Mouse (Mus musculus): ENCODE measurements around the gene L3mbtl2. TPM values are rescaled to one million over a fixed set of nuclear protein-coding genes. Genes with fewer than 3 reads are reported as not detected.
"Not testable (repeated sequence)": the region's sequence is repeated elsewhere in the genome, so short reads cannot be mapped to it uniquely, and the experiment has no call there.

The L3mbtl2 gene
- total RNA-seq, 1 experiment from 2014 or later: 22.8 TPM

DNA sequence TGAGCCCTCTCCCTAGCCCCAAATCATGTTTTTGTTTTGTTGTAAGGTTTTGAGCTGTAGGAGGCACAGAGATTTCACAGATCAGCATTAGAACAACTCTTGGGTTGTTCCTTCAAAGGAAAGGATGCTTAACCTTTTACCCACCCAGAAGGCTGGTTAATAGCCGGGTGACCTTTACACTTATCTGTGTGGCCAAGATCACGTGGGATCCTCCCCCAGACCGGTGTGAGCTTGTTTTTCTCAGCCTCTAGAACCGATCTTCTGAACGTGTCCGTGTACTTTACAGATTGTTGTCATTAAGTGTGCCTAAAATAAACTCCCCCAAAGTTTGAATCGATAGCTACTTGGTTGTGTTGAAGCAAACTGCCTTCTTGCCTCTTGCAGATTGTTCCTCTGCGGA, 36.9 kb downstream of the L3mbtl2 start:
- no peak for ATAC-seq (replicated peaks in 1 of 2; ENCODE audit: insufficient read depth in 1 of 2, low FRiP score in 2 of 2, low TSS enrichment in 1 of 2, low read depth in 1 of 2, poor library complexity in 2 of 2, severe bottlenecking in 2 of 2)

DNA sequence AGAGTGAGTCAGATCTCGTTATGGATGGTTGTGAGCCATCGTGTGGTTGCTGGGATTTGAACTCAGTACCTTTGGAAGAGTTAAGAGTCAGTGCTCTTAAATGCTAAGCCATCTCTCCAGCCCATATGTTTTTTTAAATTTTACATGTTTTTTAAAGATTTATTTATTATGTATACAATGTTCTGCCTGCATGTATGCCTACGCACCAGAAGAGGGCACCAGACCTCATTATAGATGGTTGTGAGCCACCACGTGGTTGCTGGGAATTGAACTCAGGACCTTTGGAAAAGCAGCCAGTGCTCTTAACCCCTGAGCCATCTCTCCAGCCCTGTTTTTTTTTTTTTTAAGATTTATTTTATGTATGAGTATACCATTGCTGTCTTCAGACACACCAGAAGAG, 37.7 kb downstream of the L3mbtl2 start:
- ATAC-seq (replicated peaks in 1 of 2; ENCODE audit: insufficient read depth in 1 of 2, low FRiP score in 2 of 2, low TSS enrichment in 1 of 2, low read depth in 1 of 2, poor library complexity in 2 of 2, severe bottlenecking in 2 of 2): not testable (repeated sequence)

DNA sequence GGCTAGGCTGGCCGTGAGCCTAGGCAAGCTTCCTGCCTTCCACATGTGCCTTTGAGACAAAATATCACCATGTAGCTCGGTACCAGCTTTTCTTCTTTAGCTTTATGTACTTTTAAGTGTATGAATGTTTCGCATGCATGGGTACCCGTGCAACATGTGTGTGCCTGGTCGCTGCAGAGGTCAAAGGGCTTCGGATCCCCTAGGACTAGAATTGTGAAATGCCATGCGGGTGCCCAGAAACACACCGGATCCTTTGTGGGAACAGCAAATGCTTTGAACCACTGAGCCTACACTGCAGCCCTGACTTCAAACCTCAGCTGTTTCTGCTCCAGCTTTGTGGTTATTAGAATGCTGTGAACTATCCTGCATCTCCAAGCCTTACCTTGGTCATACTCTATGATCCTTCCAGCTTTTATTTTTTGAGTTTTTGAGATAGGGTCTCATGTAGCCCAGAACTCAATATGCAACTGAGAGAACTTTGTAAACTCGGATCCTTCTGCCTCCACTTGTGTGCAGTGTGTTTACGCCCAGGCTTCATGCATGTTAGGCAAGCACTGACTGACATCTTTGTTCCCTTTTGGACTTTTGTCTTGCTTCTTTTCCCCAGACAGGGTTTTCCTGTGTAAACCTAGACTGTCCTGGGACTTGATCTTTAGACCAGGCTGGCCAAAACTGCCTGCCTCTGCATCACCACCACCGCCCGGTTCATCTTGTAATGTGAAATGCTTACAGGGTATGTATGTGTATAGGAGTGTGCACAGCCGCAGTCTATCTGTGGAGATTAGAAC, 38.8 kb downstream of the L3mbtl2 start:
- ATAC-seq (replicated peaks in 1 of 2; ENCODE audit: insufficient read depth in 1 of 2, low FRiP score in 2 of 2, low TSS enrichment in 1 of 2, low read depth in 1 of 2, poor library complexity in 2 of 2, severe bottlenecking in 2 of 2): no peak

DNA sequence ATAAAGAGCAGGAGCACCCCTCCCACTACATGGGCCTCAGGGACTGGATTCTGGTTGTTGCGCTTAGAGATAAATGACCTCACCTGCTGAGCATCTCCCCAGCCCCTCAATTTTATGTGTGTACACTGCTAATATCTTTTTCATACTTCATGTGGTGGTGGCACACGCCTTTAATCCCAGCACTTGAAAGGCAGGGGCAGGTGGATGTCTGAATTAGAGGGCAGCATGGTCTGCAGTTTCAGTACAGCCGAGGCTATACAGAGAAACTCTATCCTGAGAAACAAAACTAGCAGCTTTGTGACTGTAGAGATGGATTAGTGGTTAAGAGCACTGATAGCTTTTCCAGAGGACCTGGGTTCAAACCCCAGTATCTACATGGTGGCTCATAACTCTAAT, 39.4 kb downstream of the L3mbtl2 start:
- ATAC-seq (replicated peaks in 1 of 2; ENCODE audit: insufficient read depth in 1 of 2, low FRiP score in 2 of 2, low TSS enrichment in 1 of 2, low read depth in 1 of 2, poor library complexity in 2 of 2, severe bottlenecking in 2 of 2): no peak

DNA sequence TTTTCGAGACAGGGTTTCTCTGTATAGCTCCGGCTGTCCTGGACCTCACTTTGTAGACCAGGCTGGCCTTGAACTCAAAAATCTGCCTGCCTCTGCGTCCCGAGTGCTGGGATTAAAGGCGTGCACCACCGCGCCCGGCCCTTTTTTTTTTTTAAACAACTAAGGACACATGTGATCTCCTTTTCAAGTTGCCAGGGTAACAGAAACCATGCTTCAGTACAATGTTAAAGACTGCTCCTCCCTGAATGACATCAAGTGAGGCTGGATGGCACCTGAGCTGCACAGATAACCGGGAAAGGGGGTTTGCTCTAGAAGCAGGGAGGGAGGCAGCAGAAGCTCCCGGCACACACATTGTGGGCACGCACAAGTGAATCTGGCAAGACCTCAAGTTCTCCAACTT, 45.3 kb downstream of the L3mbtl2 start:
- no peak for ATAC-seq (replicated peaks in 1 of 2; ENCODE audit: insufficient read depth in 1 of 2, low FRiP score in 2 of 2, low TSS enrichment in 1 of 2, low read depth in 1 of 2, poor library complexity in 2 of 2, severe bottlenecking in 2 of 2)

DNA sequence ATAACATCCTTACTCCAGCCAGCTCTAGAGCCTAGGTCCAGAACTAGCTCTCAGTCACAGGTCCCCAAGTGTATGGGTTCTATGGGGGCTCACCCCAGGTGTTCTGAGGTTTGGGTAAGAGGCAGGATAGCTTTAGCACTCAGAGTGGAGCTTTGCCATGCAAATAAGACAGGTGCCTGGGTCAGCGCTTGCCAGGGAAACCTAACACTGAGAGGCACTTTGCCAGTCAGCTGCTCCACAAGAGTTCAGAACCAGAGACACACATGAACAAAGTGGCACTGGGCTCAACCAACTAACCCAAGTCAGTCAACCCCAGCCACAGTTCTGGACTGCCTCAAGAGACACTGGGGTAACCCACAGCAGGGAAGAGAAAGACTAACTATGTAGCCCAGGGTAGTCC, 46.0 kb downstream of the L3mbtl2 start:
- no peak for ATAC-seq (replicated peaks in 1 of 2; ENCODE audit: insufficient read depth in 1 of 2, low FRiP score in 2 of 2, low TSS enrichment in 1 of 2, low read depth in 1 of 2, poor library complexity in 2 of 2, severe bottlenecking in 2 of 2)

DNA sequence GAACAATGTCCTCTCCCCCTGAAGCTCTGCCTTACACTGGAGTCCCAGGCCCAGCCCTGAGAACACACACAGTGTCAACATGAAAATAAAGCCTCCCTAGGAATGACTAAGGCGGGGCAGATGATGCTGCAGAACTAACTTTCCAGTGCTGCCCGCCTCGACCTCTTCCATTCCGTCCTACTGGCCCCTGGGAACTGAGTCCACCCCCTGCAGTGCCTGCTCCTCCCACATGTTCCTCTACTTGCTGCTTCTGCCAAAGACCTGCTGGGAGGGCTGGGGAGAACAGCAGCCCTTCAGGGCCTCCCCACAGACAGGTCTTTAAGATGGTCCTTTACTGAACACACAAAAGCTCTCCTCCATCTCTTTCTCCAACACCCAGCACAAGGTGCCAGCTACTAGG, 47.1 kb downstream of the L3mbtl2 start:
- ATAC-seq (replicated peaks in 1 of 2; ENCODE audit: insufficient read depth in 1 of 2, low FRiP score in 2 of 2, low TSS enrichment in 1 of 2, low read depth in 1 of 2, poor library complexity in 2 of 2, severe bottlenecking in 2 of 2): no peak

DNA sequence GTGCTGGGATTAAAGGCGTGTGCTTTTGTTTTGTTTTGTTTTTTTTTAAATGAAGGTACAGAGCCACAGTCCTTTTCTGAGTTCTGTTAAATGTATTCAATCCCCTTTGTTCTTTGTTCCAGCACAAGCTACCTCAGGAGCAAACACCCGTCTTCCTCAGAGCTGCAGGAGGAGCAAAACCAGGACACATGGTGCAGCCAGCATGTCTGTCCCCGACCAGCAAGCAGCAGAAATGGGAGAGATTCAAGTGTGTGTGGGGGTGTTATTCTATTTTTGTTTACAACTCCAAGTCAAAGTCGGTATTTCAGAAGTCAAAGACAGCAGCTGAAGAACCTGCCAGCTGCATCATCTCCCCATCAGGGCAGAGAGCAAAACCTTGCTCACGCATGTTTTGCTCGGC, 50.1 kb downstream of the L3mbtl2 start:
- no peak for ATAC-seq (replicated peaks in 1 of 2; ENCODE audit: insufficient read depth in 1 of 2, low FRiP score in 2 of 2, low TSS enrichment in 1 of 2, low read depth in 1 of 2, poor library complexity in 2 of 2, severe bottlenecking in 2 of 2)

DNA sequence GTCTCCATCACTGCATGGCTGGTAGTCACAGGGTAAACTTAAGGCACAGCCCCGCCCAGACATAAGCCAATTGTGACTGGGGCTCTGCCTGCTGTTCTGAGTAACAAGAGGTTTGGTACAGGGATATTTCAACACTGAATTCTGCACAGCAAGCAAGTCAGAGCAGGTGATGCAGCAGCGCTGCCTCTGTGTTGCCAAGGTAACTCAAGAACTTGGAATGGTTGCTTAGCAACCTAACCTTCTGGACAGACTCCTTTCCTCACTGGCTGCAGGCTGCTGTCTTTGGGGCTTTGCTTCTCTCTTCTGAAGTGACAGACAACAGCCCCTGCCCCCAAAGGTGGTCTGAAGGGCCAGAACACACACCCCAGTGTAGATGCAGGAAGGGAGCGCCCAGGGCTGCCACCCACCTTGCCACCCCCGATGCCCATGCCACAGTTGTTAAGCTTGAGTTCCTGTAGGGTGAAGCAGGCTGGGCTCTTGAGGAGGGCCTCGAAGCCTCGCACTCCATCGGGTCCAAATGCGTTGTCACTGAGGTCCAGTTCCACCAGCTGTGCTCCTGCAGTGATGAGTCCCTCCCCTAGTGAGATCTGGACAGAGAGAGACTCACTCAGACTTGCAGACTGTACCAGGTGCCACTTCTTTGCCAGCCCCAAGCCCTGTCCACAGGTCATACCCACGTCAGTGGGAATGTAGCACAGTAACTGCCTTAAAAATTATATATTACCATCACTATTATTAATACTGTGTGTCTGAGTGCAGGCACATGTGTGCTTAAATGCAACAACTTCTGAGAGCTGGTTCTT, 54.8 kb downstream of the L3mbtl2 start:
- ATAC-seq (replicated peaks in 1 of 2; ENCODE audit: insufficient read depth in 1 of 2, low FRiP score in 2 of 2, low TSS enrichment in 1 of 2, low read depth in 1 of 2, poor library complexity in 2 of 2, severe bottlenecking in 2 of 2): no peak

DNA sequence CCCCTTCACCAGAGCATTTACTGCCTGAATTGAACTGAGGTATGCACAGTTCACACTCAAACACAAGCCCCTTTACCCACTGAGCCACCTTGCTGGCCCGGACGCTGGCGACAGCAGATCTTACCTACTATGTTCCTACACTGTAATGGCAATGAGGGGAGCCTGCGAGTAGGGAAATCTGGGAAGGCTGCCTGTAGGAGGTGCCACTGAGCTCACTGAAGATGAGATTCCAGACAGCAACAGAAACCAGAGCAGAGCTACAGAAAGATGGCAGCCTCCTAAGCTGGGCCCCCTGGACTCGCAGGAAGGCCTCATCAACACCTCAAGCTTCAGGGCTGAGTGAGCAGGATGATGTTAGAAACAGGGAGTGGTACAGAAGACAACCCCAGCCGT, 55.4 kb downstream of the L3mbtl2 start:
- no peak for ATAC-seq (replicated peaks in 1 of 2; ENCODE audit: insufficient read depth in 1 of 2, low FRiP score in 2 of 2, low TSS enrichment in 1 of 2, low read depth in 1 of 2, poor library complexity in 2 of 2, severe bottlenecking in 2 of 2)

DNA sequence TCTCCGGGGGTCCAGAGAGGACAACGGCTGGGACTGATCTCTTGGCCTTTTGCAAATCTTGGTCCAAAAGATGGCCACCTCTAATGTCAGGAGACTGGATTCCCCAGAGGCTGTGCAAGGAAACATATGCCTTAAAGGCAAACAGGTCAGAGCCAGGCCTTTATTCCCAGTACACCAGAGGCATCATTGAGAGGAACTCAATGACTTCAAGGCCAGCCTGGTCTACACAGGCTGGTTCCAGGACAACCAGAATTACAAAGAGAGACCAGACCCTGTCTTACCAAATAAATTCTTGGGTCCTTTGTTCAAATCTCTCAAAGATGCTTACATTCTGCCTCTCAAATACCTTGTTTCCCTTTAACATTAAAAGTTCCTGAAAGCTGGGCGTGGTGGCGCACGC, 58.7 kb downstream of the L3mbtl2 start:
- no peak for ATAC-seq (replicated peaks in 1 of 2; ENCODE audit: insufficient read depth in 1 of 2, low FRiP score in 2 of 2, low TSS enrichment in 1 of 2, low read depth in 1 of 2, poor library complexity in 2 of 2, severe bottlenecking in 2 of 2)

DNA sequence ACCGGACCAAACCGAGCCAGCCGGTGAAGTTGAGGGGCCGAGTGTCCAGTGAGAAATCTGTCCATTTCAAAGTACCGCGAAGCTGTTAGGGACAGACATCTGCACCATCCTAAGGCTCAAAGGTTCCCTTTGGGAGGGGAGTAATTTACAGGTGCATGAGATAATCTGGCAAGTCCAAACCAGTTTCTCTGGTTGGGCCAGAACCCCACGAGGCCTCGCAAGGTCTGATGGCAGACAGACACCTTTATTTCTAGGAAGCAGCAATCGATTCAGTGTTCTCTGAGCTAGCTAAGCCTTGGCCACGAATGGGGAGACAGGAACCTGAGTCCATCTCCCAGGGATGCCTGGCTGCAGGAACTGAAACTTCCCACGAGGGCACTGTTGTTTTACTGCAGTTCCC, 60.0 kb downstream of the L3mbtl2 start:
- no peak for ATAC-seq (replicated peaks in 1 of 2; ENCODE audit: insufficient read depth in 1 of 2, low FRiP score in 2 of 2, low TSS enrichment in 1 of 2, low read depth in 1 of 2, poor library complexity in 2 of 2, severe bottlenecking in 2 of 2)

DNA sequence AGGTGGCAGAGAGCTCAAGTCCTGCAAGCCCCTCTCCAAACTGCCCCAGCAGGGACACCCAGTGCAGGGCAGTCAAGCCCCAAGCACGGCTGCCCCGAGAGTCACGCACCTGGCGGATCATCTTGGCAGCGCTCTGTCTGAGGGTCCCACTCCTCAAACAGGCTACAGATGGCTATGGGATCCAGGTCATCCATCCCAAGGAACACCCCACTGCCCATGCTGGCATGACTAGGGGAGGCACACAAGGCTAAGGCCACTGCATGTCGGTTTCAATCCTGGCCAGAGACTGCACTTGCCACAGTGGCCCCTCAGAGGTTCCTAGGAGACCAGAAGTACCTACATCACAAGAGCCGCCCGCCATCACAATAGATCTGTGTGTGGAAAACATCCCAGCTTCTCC, 62.3 kb downstream of the L3mbtl2 start:
- ATAC-seq (replicated peaks in 1 of 2; ENCODE audit: insufficient read depth in 1 of 2, low FRiP score in 2 of 2, low TSS enrichment in 1 of 2, low read depth in 1 of 2, poor library complexity in 2 of 2, severe bottlenecking in 2 of 2): no peak

DNA sequence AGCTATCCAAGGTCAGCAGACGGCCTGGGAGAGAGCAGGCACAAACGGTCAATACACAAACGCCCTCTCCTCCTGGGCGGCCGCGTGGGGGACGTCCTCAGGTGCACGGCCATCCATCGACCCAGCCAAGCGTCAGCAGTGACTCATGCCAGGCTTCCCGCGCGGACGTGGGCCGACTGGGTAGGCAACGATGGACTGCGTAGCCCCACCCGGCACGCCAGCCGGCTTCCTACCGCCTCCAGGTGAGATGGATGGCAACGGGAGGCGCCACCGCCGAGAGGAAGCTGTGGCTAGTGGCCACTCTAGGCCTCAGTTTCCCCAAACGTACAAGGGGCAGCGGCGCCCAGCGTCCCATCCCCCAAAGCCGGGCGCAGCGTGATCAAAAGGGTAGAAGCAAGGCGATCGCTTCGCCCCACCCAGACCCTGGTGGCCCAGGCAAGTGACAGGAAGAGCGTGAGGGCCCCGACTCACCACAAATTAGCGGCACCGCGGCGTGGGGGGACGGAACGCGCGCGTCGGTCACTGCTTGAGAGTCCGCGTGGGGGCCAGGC, 65.6 kb downstream of the L3mbtl2 start:
- peak in 1 of 2 experiments; percentile 30; a peak in 2 of 4 replicates for ATAC-seq (replicated peaks in 1 of 2; ENCODE audit: insufficient read depth in 1 of 2, low FRiP score in 2 of 2, low TSS enrichment in 1 of 2, low read depth in 1 of 2, poor library complexity in 2 of 2, severe bottlenecking in 2 of 2)

DNA sequence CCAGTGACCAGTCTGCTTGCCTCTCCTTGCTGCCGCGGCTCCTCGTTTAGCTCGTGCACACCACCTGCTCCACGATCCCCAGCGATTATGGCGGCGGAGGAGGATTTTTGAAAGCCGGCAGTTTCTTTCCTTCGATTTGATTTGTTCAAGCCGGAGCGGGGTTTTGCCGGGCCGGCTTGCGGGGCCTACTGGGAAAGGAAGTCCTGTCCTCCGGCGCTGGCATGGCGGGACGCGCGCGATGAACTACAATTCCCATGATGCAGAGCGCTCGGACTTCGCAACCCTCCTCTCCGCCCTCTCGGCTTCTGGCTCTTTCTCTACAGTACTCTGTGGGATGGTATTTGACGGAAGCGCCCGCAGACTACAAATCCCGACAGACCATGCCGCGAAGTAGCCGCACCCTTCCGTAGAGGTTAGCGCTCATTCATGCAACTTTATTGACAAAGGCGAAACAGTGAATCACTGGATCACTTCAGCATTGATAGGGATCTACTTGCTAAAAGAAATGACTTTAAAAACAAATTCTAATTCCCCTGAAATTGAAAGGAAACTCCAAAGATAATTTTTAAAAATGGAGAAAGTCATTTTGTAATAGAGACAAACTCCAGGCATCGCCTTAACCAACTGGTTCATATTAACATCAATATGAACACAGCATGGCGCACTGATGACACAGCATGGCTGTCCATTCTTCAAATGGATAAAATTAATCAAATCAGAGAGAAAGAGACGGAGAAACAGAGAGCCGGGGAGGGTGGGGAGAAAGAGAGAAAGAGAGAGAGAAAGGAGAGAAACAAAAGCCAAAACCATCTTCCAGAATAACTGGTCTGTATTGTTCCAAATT, 66.3 kb downstream of the L3mbtl2 start:
- peak; percentile 98 to 99 for ATAC-seq (replicated peaks in 1 of 2; ENCODE audit: insufficient read depth in 1 of 2, low FRiP score in 2 of 2, low TSS enrichment in 1 of 2, low read depth in 1 of 2, poor library complexity in 2 of 2, severe bottlenecking in 2 of 2)

DNA sequence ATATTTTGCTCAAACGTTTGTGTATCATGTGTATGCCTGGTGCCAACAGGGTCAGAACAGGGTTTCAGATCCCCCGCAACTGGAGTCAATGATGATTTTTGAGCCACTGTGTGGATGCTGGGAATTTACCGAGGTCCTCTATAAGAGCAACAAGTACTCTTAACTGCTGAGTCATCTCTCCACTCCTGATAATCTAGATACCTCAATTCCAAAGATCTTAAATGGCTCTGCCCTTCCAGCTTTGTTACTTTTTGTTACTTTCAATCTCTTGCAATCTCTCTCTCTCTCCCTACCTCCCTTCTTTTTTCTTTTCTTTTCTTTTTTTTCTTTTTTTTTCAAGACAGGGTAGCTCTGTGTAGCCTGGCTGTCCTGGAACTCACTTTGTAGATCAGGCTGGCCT, 71.4 kb downstream of the L3mbtl2 start:
- no peak for ATAC-seq (replicated peaks in 1 of 2; ENCODE audit: insufficient read depth in 1 of 2, low FRiP score in 2 of 2, low TSS enrichment in 1 of 2, low read depth in 1 of 2, poor library complexity in 2 of 2, severe bottlenecking in 2 of 2)
